ENCODE assay signal across 14 mouse cellular contexts in the genomic region with DNA sequence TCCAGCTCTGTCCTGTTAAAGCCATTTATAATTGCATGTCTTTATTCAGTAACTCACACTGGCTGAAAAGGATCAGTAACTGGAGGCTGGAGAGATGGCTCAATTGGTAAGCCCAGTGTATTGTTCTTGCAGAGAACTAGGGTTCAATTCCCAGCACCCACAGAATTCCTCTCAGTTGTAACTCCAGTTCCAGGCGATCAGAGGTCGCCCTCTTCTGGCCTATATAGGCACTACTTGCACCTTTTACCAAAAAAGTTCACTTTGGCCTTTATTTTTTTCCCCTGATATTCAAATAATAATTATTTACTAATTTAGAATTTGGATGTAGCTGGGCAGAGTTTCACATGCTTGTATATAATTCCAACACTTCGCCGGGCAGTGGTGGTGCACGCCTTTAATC. TPM values are rescaled to one million over a fixed set of nuclear protein-coding genes. Genes with fewer than 3 reads are reported as not detected.
DNase-seq lines count a peak whose midpoint lies in the region; ATAC-seq and TF ChIP-seq lines count a peak whose summit lies in the region.
"Had no signal": no experiment of that assay in that cellular context is flagged by ENCODE, and none has a peak within 500 bp of the region (broad histone marks: within the 10 kb centered on the region; RNA-seq: fewer than 3 reads in every experiment).

No protein-coding gene starts in this region.

- no peaks in the 10 kb centered on the region for H3K27me3 ChIP-seq in kidney, postnatal 0 days (ENCODE audit: insufficient read depth, low read length)
- H3K27me3 ChIP-seq: embryonic facial prominence, embryonic 15.5 days; forebrain, embryonic 13.5 days; heart, embryonic 15.5 days; limb, embryonic 15.5 days had no signal

- no peak for DNase-seq in kidney, postnatal 0 days (ENCODE audit: low spot score)
- DNase-seq in kidney, postnatal 36 days, result no peak
- DNase-seq in 3T3-L1 (ENCODE audit: low read depth, low spot score) (peak; percentile 27), 416B (ENCODE audit: low read depth) (peak; percentile 52), NIH3T3 (ENCODE audit: low read depth) (peak; percentile 48)
- no peak for DNase-seq in cerebellum, postnatal 25 days
- no peak for DNase-seq in left cerebral cortex, adult 8-10 months (ENCODE audit: low spot score in 2 of 2)
- DNase-seq in thymus, postnatal 0 days (ENCODE audit: low spot score), result no peak
- DNase-seq: cerebellum, adult 11-12 months; kidney, adult 8-10 months had no signal

- H3K4me1 ChIP-seq in kidney, postnatal 0 days (replicated peaks; ENCODE audit: insufficient read depth, low read length), result peaks cover 25% of the 10 kb centered on the region; the same call in 1 of the 2 replicates

- H3K36me3 ChIP-seq in kidney, postnatal 0 days (ENCODE audit: insufficient read depth, low read length), result peaks cover 5% of the 10 kb centered on the region; the same call in 1 of the 2 replicates

- ATAC-seq in kidney, postnatal 0 days (replicated peaks; ENCODE audit: low FRiP score, low read depth), result no peak
- ATAC-seq: forebrain, embryonic 13.5 days had no signal

- WGBS in kidney, postnatal 0 days, result 80% methylated on average over 5 of the region's 5 CpGs

- peak; percentile 46; the same call in 1 of the 2 replicates for TF ChIP-seq CTCF in kidney, postnatal 0 days (IDR thresholded peaks at IDR 0.05; ENCODE audit: low read depth)

- no peak overlapping the region for H3K4me2 ChIP-seq in kidney, postnatal 0 days (ENCODE audit: low read length)

- H3K27ac ChIP-seq in kidney, postnatal 0 days, result no peak overlapping the region

- H3K4me3 ChIP-seq in kidney, postnatal 0 days (replicated peaks; ENCODE audit: low read depth, low read length), result no peak overlapping the region

- H3K9ac ChIP-seq in kidney, postnatal 0 days (ENCODE audit: low read depth, low read length), result no peak overlapping the region
- H3K9ac ChIP-seq: embryonic facial prominence, embryonic 15.5 days; forebrain, embryonic 13.5 days; limb, embryonic 15.5 days had no signal

- no peaks in the 10 kb centered on the region for H3K9me3 ChIP-seq in kidney, postnatal 0 days (replicated peaks; ENCODE audit: low read length)
- H3K9me3 ChIP-seq: embryonic facial prominence, embryonic 15.5 days; forebrain, embryonic 13.5 days; heart, embryonic 15.5 days; limb, embryonic 15.5 days had no signal

RNA-seq across cellular contexts. Expression of a gene that starts 1.2 kb away (rescaled TPM):
- polyA plus RNA-seq in kidney, postnatal 0 days (2015; fragmentation: Nextera tagmentation; extraction: Ambion mirVana), result 22.2 and 22.8 TPM in 2 replicates
- total RNA-seq in left cerebral cortex, adult 8-10 months (2022), result 100 to 1,000 TPM; 106 to 121 (median 108) TPM
- polyA plus RNA-seq in thymus, postnatal 0 days (2015; fragmentation: Nextera tagmentation; extraction: Ambion mirVana), result 7.6 and 10.6 TPM in 2 replicates

RNA-seq across cellular contexts. Expression of a gene that starts 3.7 kb away (rescaled TPM):
- polyA plus RNA-seq in kidney, postnatal 0 days (2015; fragmentation: Nextera tagmentation; extraction: Ambion mirVana), result 65.1 and 66.4 TPM in 2 replicates
- total RNA-seq in left cerebral cortex, adult 8-10 months (2022), result 100 to 1,000 TPM; 279 to 301 (median 286) TPM
- 66.9 and 77.5 TPM in 2 replicates for polyA plus RNA-seq in thymus, postnatal 0 days (2015; fragmentation: Nextera tagmentation; extraction: Ambion mirVana)

RNA-seq across cellular contexts. Expression of a gene that starts 29.2 kb away (rescaled TPM):
- polyA plus RNA-seq in kidney, postnatal 0 days (2015; fragmentation: Nextera tagmentation; extraction: Ambion mirVana), result 23.4 and 24.5 TPM in 2 replicates
- 10 to 100 TPM; 22.2 to 30.1 (median 27.3) TPM for total RNA-seq in left cerebral cortex, adult 8-10 months (2022)
- 27.8 and 28.1 TPM in 2 replicates for polyA plus RNA-seq in thymus, postnatal 0 days (2015; fragmentation: Nextera tagmentation; extraction: Ambion mirVana)

RNA-seq across cellular contexts. Expression of a gene that starts 52.7 kb away (rescaled TPM):
- 42.9 and 49.2 TPM in 2 replicates for polyA plus RNA-seq in kidney, postnatal 0 days (2015; fragmentation: Nextera tagmentation; extraction: Ambion mirVana)
- 10 to 100 TPM; 52.0 to 65.8 (median 62.6) TPM for total RNA-seq in left cerebral cortex, adult 8-10 months (2022)
- 7.9 and 10.2 TPM in 2 replicates for polyA plus RNA-seq in thymus, postnatal 0 days (2015; fragmentation: Nextera tagmentation; extraction: Ambion mirVana)

RNA-seq across cellular contexts. Expression of a gene that starts 53.0 kb away (rescaled TPM):
- 131 and 142 TPM in 2 replicates for polyA plus RNA-seq in kidney, postnatal 0 days (2015; fragmentation: Nextera tagmentation; extraction: Ambion mirVana)
- total RNA-seq in left cerebral cortex, adult 8-10 months (2022), result 100 to 1,000 TPM; 174 to 191 (median 186) TPM
- polyA plus RNA-seq in thymus, postnatal 0 days (2015; fragmentation: Nextera tagmentation; extraction: Ambion mirVana), result 127 and 128 TPM in 2 replicates

Comparison
In these comparisons a context has a peak if more than half of its experiments do, and no peak if none do; other contexts are left out.
1. DNase-seq: peak in 3T3-L1 (single experiment), 416B (single experiment) and NIH3T3 (single experiment); none in kidney, postnatal 0 days (single experiment), kidney, postnatal 36 days (0 of 2), cerebellum, postnatal 25 days (0 of 2), left cerebral cortex, adult 8-10 months (0 of 2) and thymus, postnatal 0 days (single experiment).